Mouse (Mus musculus): ENCODE results near the gene Rpl38.

DNA sequence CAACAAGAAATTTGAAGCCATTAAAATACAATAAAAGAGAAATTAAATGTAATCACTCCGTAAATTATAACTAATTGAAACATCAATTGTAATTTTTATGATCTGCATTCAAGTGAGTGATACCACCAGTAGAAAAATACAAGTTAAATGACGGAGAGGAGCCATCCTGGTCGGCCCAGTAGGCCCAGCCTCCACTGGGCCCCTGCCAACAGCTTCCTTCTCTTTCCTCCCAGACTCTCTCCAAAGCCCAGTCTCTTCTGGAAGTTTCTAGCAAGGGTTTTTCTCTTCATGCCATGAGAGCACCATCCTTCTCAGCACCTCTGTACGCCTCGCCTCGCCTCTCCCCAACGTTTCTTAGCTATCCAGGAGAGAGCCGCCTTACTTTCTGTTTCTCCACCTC lies 27.2 kb upstream of the Rpl38 start:
- TF ChIP-seq POLR2A (IDR thresholded peaks at IDR 0.05; ENCODE audit: control insufficient read depth, extremely low read depth, insufficient read depth, low read length, poor library complexity): no peak
- TF ChIP-seq CTCF (IDR thresholded peaks at IDR 0.05; ENCODE audit: borderline replicate concordance, control insufficient read depth, extremely low read depth, insufficient read depth, low read length, poor library complexity): no peak

All from thymus, adult 2 months (tissue).